Mouse (Mus musculus) liver, postnatal 0 days (tissue): ENCODE measurements around the gene Pom121.

Experiments used
- CTCF ChIP-seq: sonication (generic); IDR thresholded peaks from 2 replicates; pipeline ENCODE4 v1.5.1; 2016; ENCODE audit warnings: antibody characterized with exemption, low read depth
- EP300 ChIP-seq: IDR thresholded peaks from 2 replicates; pipeline ENCODE4 v1.6.1; 2016; ENCODE audit warnings: antibody characterized with exemption, low read depth, mild to moderate bottlenecking

- no peak for TF ChIP-seq CTCF
- no peak for TF ChIP-seq EP300
Observed at GRCm38 (mm10) chr5:135331161-135331560, 63.2 kb downstream of the Pom121 start.
